ENCODE assay signal across 8 mouse cellular contexts in genomic region chr5:33371137-33371536, GRCm38 (mm10). TPM values are rescaled to one million over a fixed set of nuclear protein-coding genes. Genes with fewer than 3 reads are reported as not detected.
A peak's percentile ranks its signal among the peaks of the same experiment; 100 is the strongest.
DNase-seq lines count a peak whose midpoint lies in the region; ATAC-seq and TF ChIP-seq lines count a peak whose summit lies in the region.

No protein-coding gene starts in this region.

- TF ChIP-seq EP300 in lung, postnatal 0 days (IDR thresholded peaks at IDR 0.05), result no peak

- H3K9me3 ChIP-seq in lung, postnatal 0 days (ENCODE audit: low read length), result no peaks in the 10 kb centered on the region

- peak; percentile 30 to 31 for DNase-seq in cerebellum, adult 2 months
- no peak for DNase-seq in cerebellum, adult 11 months
- DNase-seq in left cerebral cortex, postnatal 14 days (ENCODE audit: low spot score in 2 of 2), result peak; percentile 34 to 41
- DNase-seq in left cerebral cortex, postnatal 36 days (ENCODE audit: low spot score in 2 of 2), result no peak
- peak; percentile 78 for DNase-seq in brain, adult 2 months (ENCODE audit: low read depth, low spot score)
- peak; percentile 60 for DNase-seq in lung, postnatal 0 days (ENCODE audit: low spot score)
- no peak for DNase-seq in thymus, postnatal 4 days
- no peak for DNase-seq in layer of hippocampus, postnatal 14 days (ENCODE audit: low spot score in 2 of 2)

- H3K9ac ChIP-seq in lung, postnatal 0 days (replicated peaks; ENCODE audit: low read depth), result no peak overlapping the region

- no peak overlapping the region for H3K4me2 ChIP-seq in lung, postnatal 0 days (replicated peaks; ENCODE audit: low read depth, low read length)

- intact Hi-C loops in left cerebral cortex, postnatal 14 days (cut with DNase I), result loop anchor here (5.0 to 10.0 kb wide), 2 partner anchors 34 to 166 kb away; partner anchors contain the start of gene Maea
- intact Hi-C loops in left cerebral cortex, postnatal 36 days (cut with DNase I), result loop anchor here (5.0 kb wide), 1 partner anchor 169 kb away; no protein-coding TSS in a partner anchor

- no peak for ATAC-seq in lung, postnatal 0 days

- no peak overlapping the region for H3K27ac ChIP-seq in cerebellum, adult 2 months (ENCODE audit: insufficient read depth, low read length)
- no peak overlapping the region for H3K27ac ChIP-seq in lung, postnatal 0 days (ENCODE audit: low read length)

- TF ChIP-seq POLR2A in cerebellum, adult 2 months (IDR thresholded peaks at IDR 0.05; ENCODE audit: borderline replicate concordance, insufficient read depth, low read length), result no peak

- no peak overlapping the region for H3K4me3 ChIP-seq in cerebellum, adult 2 months (replicated peaks; ENCODE audit: insufficient read depth, low read depth, low read length)
- no peak overlapping the region for H3K4me3 ChIP-seq in lung, postnatal 0 days (ENCODE audit: low read depth, low read length)

- no peaks in the 10 kb centered on the region for H3K27me3 ChIP-seq in cerebellum, adult 2 months (ENCODE audit: control insufficient read depth, insufficient read depth, low read length)
- no peaks in the 10 kb centered on the region for H3K27me3 ChIP-seq in lung, postnatal 0 days (replicated peaks; ENCODE audit: insufficient read depth, low read length)

- TF ChIP-seq CTCF in cerebellum, adult 2 months (IDR thresholded peaks at IDR 0.05; ENCODE audit: borderline replicate concordance, insufficient read depth, low read depth, low read length), result peak; percentile 63
- peak; percentile 70 for TF ChIP-seq CTCF in lung, postnatal 0 days (IDR thresholded peaks at IDR 0.05)

- H3K36me3 ChIP-seq in lung, postnatal 0 days (ENCODE audit: insufficient read depth, low read length), result peaks cover 53% of the 10 kb centered on the region

- peaks cover 14% of the 10 kb centered on the region for H3K4me1 ChIP-seq in cerebellum, adult 2 months (ENCODE audit: control insufficient read depth, insufficient read depth, low read length)
- H3K4me1 ChIP-seq in lung, postnatal 0 days (ENCODE audit: insufficient read depth, low read depth, low read length), result no peaks in the 10 kb centered on the region

RNA-seq across cellular contexts. Expression of gene Uvssa, which starts 7.2 kb away (rescaled TPM):
- polyA plus RNA-seq in cerebellum, adult 2 months (2012; rRNA removed), result 6.4 and 8.0 TPM in 2 replicates
- total RNA-seq in left cerebral cortex, postnatal 14 days (2021), result 1 to 10 TPM; 6.8 to 7.9 TPM
- total RNA-seq in left cerebral cortex, postnatal 36 days (2021), result 1 to 10 TPM; 5.6 to 7.2 TPM
- polyA plus RNA-seq in lung, postnatal 0 days (2015; fragmentation: Nextera tagmentation; extraction: Ambion mirVana), result 7.0 and 7.2 TPM in 2 replicates
- total RNA-seq in layer of hippocampus, postnatal 14 days (2021), result 1 to 10 TPM; 7.6 to 9.9 TPM

RNA-seq across cellular contexts. Expression of gene Maea, which starts 35.8 kb away (rescaled TPM):
- 132 and 145 TPM in 2 replicates for polyA plus RNA-seq in cerebellum, adult 2 months (2012; rRNA removed)
- total RNA-seq in left cerebral cortex, postnatal 14 days (2021), result 10 to 100 TPM; 81.9 to 87.6 TPM
- total RNA-seq in left cerebral cortex, postnatal 36 days (2021), result 10 to 100 TPM; 91.2 to 97.2 TPM
- 93.6 and 96.0 TPM in 2 replicates for polyA plus RNA-seq in lung, postnatal 0 days (2015; fragmentation: Nextera tagmentation; extraction: Ambion mirVana)
- total RNA-seq in layer of hippocampus, postnatal 14 days (2021), result 10 to 100 TPM; 85.3 to 93.5 TPM

Comparison
In these comparisons a context has a peak if more than half of its experiments do, and no peak if none do; other contexts are left out.
1. DNase-seq: peak in cerebellum, adult 2 months (2 of 2), left cerebral cortex, postnatal 14 days (2 of 2), brain, adult 2 months (single experiment) and lung, postnatal 0 days (single experiment); none in cerebellum, adult 11 months (single experiment), left cerebral cortex, postnatal 36 days (0 of 2), thymus, postnatal 4 days (single experiment) and layer of hippocampus, postnatal 14 days (0 of 2).